Mouse (Mus musculus) bone marrow macrophage, adult 2 months (primary cell): ENCODE results near the gene Gpcpd1.

Source experiments
- CTCF ChIP-seq: IDR thresholded peaks from 2 replicates; pipeline ENCODE4 v1.5.1; 2012; ENCODE audit warnings: low read depth, mild to moderate bottlenecking, low read length, moderate library complexity
- POLR2A ChIP-seq: IDR thresholded peaks from 2 replicates; pipeline ENCODE4 v1.6.1; 2012; ENCODE audit warnings: mild to moderate bottlenecking, low read depth, low read length, borderline replicate concordance

GRCm38 (mm10) chr2:132607141-132608093, 19.9 kb upstream of the Gpcpd1 start:
- TF ChIP-seq CTCF = no peak
- TF ChIP-seq POLR2A = no peak
